Mouse (Mus musculus) megakaryocyte, embryonic 14.5 days (primary cell): Measurements from ENCODE around the gene Phf21a.

Experiments used
- FLI1 ChIP-seq: IDR thresholded peaks from 2 replicates; pipeline ENCODE4 v1.6.1; 2012; ENCODE audit warnings: low read length, inconsistent platforms, mixed read lengths
- GATA1 ChIP-seq: IDR thresholded peaks from 3 replicates; pipeline ENCODE4 v1.6.1; 2012; ENCODE audit warnings: mixed read lengths, low read length, inconsistent platforms, borderline replicate concordance

- TF ChIP-seq FLI1 (no peak), GATA1 (no peak)
Measured at GRCm38 (mm10) chr2:92273101-92273801, 180.3 kb downstream of the Phf21a start.
